Mouse (Mus musculus) forebrain, embryonic 10.5 days (tissue): ENCODE measurements around the gene Vmn1r36. TPM values are rescaled to one million over a fixed set of nuclear protein-coding genes. Genes with fewer than 3 reads are reported as not detected.
"Not testable (repeated sequence)": the region's sequence is repeated elsewhere in the genome, so short reads cannot be mapped to it uniquely, and the experiment has no call there.

Experiments used
- DNase-seq: peaks from one replicate; pipeline ENCODE4 v3.0.0-alpha.2; 2017; ENCODE audit warnings: low spot score; ENCODE audit errors: extremely low spot score
- H3K27ac ChIP-seq: fragments of 300-500 bp; sonication (generic); 2 replicates; pipeline ENCODE4 v1.5.1; 2016; ENCODE audit warnings: mild to moderate bottlenecking
- H3K27me3 ChIP-seq: fragments of 300-500 bp; sonication (generic); 2 replicates; pipeline ENCODE4 v1.6.1; 2016; ENCODE audit warnings: mild to moderate bottlenecking; ENCODE audit not compliant: poor library complexity, severe bottlenecking
- H3K36me3 ChIP-seq: fragments of 300-500 bp; sonication (generic); replicated peaks from 2 replicates; pipeline ENCODE4 v1.6.1; 2016; ENCODE audit warnings: mild to moderate bottlenecking, moderate library complexity
- H3K4me1 ChIP-seq: fragments of 300-500 bp; sonication (generic); 2 replicates; pipeline ENCODE4 v1.6.1; 2016
- H3K4me3 ChIP-seq: fragments of 300-500 bp; sonication (generic); 2 replicates; pipeline ENCODE4 v1.5.1; 2016; ENCODE audit warnings: mild to moderate bottlenecking, moderate library complexity
- H3K9me3 ChIP-seq: fragments of 300-500 bp; sonication (generic); 2 replicates; pipeline ENCODE4 v1.6.1; 2016; ENCODE audit warnings: mild to moderate bottlenecking, moderate library complexity
- WGBS: fragments of 180-500 bp; shearing (Covaris S2); methylation state at CpG from one replicate; pipeline ENCODE4 v1.1.7; 2016; 5-methylcytosine and 5-hydroxymethylcytosine counted together
- polyA plus RNA-seq: library from polyadenylated mRNA; unstranded; fragments of >200 nt; fragmentation: Nextera tagmentation; extraction: Ambion mirVana; gene quantifications from 2 replicates; pipeline ENCODE4 v1.2.1, GENCODE M21; 2016

The Vmn1r36 gene
- not detected in 2 replicates for polyA plus RNA-seq

DNA sequence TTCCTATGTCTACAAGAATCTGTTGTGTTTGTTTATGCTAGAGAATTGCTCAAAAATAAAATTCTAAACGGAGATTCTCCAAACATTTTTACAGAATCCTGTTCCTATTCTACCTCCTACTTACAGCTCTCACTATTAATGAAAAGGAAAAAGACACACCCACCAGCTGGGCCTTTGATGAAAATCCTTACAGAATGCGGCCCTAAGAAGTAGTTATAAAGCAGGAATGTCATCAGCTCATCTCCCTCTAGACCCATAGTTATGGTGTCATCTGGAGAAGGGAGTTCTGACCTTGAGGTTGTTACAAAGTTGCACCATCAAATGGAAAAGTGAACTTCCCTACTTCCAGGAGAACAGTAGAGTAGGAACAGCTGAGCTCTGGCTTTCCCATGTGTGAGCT, at the start of gene Vmn1r36:
Gene Vmn1r36, minus strand, starts transcription at position 101 of the 400 bp plus-strand sequence.
- H3K36me3 ChIP-seq, H3K4me3 ChIP-seq, H3K27me3 ChIP-seq, H3K9me3 ChIP-seq, H3K4me1 ChIP-seq, H3K27ac ChIP-seq, DNase-seq: not testable (repeated sequence)
- 73% methylated on average over 2 of the region's 2 CpGs for WGBS

DNA sequence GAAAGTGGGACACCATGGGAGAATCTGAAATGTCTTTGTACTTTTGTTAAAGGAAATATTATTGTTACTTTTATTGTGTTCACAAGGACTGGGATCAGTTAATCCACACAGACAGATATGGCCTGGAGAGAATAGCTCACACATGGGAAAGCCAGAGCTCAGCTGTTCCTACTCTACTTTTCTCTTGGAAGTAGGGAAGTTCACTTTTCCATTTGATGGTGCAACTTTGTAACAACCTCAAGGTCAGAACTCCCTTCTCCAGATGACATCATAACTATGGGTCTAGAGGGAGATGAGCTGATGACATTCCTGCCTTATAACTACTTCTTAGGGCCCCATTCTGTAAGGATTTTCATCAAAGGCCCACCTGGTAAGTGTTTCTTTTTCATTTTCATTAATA, 10.1 kb upstream of the Vmn1r36 start, which contains the start of gene Vmn1r37:
Gene Vmn1r37, plus strand, starts transcription at position 301 of the 400 bp plus-strand sequence.
- H3K9me3 ChIP-seq, H3K4me3 ChIP-seq, H3K36me3 ChIP-seq, H3K27me3 ChIP-seq, H3K4me1 ChIP-seq, DNase-seq, H3K27ac ChIP-seq: not testable (repeated sequence)

DNA sequence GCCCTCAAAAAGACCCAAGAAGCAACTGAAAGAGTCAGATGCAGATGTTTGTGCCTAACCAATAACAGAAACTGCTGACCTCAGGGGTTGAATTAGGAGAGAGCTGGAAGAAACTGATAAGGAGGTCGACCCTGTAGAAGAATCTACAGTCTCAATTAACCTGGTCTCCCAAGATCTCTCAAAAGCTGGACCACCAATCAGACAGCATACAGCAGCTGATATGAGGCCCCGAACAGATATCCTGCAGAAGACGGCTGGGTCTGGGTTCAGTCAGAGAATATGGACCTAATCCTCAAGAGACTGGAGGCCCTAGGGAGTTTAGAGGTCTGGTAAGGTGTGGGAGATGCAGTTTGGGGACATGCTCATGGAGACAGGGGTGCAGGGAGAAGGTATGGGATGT, 5.1 kb downstream of the Vmn1r36 start:
- Histone ChIP-seq H3K27me3 (no peaks in the 10 kb centered on the region), H3K9me3 (no peaks in the 10 kb centered on the region), H3K36me3 (no peaks in the 10 kb centered on the region), H3K27ac (no peak overlapping the region), H3K4me1 (no peaks in the 10 kb centered on the region), H3K4me3 (no peak overlapping the region)
- 81% methylated on average over 3 of the region's 3 CpGs for WGBS
- no peak for DNase-seq

DNA sequence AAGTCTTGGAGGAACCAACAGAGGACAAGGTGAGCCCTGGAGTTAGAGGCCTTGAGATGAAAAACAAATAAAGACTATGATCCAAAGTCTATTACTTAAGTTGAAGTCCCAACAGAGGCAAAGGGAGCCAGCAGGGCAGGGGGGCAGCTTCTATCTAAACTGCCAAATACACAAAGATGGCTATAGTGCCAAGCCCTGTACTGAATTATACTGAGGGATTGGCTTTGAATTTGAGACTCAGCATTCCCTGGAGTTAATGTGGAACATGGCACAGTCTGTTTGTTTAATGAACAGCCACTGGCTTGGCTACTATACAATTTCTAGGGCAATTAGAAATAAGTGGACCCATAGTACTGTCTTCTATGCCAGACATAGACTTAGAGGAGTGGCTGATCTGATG, 10.1 kb downstream of the Vmn1r36 start:
- Histone ChIP-seq H3K9me3 (no peaks in the 10 kb centered on the region), H3K4me3 (no peak overlapping the region), H3K36me3 (no peaks in the 10 kb centered on the region), H3K4me1 (no peaks in the 10 kb centered on the region), H3K27me3 (no peaks in the 10 kb centered on the region), H3K27ac (no peak overlapping the region)
- no peak for DNase-seq

DNA sequence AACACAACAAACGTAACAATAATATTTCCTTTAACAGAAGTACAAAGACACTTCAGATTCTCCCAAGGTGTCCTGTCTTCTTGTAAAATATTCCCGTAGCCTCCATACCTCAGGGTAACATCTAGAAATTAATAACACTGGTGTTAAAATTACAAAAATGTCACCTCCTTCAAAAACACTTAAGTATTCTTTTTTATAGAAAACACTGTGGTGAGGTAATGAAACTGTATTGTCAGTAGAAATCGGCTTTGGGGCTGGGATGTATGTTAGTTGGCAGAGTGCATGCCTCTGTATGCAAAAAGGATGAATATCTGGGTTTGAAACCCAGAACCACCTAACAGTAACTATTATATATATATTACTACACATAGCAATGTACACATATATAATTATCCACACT, 33.2 kb downstream of the Vmn1r36 start, which contains the start of gene Vmn1r35:
Gene Vmn1r35, minus strand, starts transcription at position 101 of the 400 bp plus-strand sequence.
- DNase-seq = no peak
- H3K27ac ChIP-seq = no peak within 1 kb of the TSS
- H3K4me1 ChIP-seq = no peaks in the 10 kb centered on the region
- H3K4me3 ChIP-seq = no peak within 1 kb of the TSS
- 91% methylated on average over 3 of the region's 3 CpGs for WGBS
- no peaks in the 10 kb centered on the region for H3K9me3 ChIP-seq
- H3K27me3 ChIP-seq = no peaks in the 10 kb centered on the region
- H3K36me3 ChIP-seq = no peaks in the 10 kb centered on the region

Other genes starting within 250 kb of the Vmn1r36 start
- gene Mad2l1, start 183.8 kb downstream of the Vmn1r36 start, polyA plus RNA-seq = 168 and 170 TPM in 2 replicates
- gene Vmn1r32, start 159.1 kb downstream of the Vmn1r36 start, polyA plus RNA-seq = 0.07 and 0.10 TPM in 2 replicates
- not detected in 2 replicates for gene Vmn1r33, start 100.9 kb downstream of the Vmn1r36 start, polyA plus RNA-seq
- gene Vmn1r34, start 75.3 kb downstream of the Vmn1r36 start, polyA plus RNA-seq = not detected in 2 replicates
- not detected in 2 replicates for gene Vmn1r35, start 33.3 kb downstream of the Vmn1r36 start, polyA plus RNA-seq
- gene Vmn1r37, start 10.2 kb upstream of the Vmn1r36 start, polyA plus RNA-seq = not detected in 2 replicates
- gene Vmn1r38, start 63.5 kb upstream of the Vmn1r36 start, polyA plus RNA-seq = not detected in 2 replicates
- gene Vmn1r39, start 91.4 kb upstream of the Vmn1r36 start, polyA plus RNA-seq = not detected in 2 replicates
- gene Gng12, start 177.2 kb upstream of the Vmn1r36 start, polyA plus RNA-seq = 50.3 and 51.2 TPM in 2 replicates